Mouse (Mus musculus): Measurements from ENCODE around the gene Prkar2b. TPM values are rescaled to one million over a fixed set of nuclear protein-coding genes. Genes with fewer than 3 reads are reported as not detected.
A peak's percentile ranks its signal among the peaks of the same experiment; 100 is the strongest.

The Prkar2b gene
- polyA plus RNA-seq, 1 experiment from 2014 or later, result 36.2 TPM

DNA sequence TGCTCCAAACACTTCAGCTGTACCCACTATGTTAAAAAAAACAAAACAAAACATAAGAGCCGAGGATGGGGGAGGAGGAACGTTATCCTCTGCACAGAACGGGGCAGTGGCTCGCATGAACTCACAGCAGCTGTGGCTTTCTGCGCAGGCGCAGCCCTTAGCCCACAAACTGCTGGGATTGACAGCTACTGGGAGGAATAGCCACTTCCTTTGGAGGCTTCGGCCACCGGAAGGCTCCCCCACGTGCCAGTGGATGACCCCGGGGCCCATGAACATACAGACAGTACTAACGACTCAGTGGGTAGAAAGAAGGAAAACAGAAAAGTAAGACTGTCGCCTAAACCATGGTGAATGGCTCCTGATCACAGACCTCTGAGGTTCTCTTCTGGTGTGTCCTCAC is 76.4 kb downstream of the Prkar2b start:
- H3K9me3 ChIP-seq (replicated peaks), result no peaks in the 10 kb centered on the region
- H3K36me3 ChIP-seq, result no peaks in the 10 kb centered on the region
- H3K27me3 ChIP-seq, result no peaks in the 10 kb centered on the region
- no peak overlapping the region for H3K27ac ChIP-seq (replicated peaks)
- H3K9ac ChIP-seq, result no peak overlapping the region
- WGBS, result 48% methylated on average over 12 of the region's 12 CpGs
- no peak for ATAC-seq (ENCODE audit: insufficient number of reproducible peaks, low FRiP score, low TSS enrichment, low read depth)
- no peak overlapping the region for H3K4me3 ChIP-seq (replicated peaks)
- no peak overlapping the region for H3K4me2 ChIP-seq (replicated peaks)
- H3K4me1 ChIP-seq, result peaks cover 7% of the 10 kb centered on the region; the same call in 1 of the 2 replicates

DNA sequence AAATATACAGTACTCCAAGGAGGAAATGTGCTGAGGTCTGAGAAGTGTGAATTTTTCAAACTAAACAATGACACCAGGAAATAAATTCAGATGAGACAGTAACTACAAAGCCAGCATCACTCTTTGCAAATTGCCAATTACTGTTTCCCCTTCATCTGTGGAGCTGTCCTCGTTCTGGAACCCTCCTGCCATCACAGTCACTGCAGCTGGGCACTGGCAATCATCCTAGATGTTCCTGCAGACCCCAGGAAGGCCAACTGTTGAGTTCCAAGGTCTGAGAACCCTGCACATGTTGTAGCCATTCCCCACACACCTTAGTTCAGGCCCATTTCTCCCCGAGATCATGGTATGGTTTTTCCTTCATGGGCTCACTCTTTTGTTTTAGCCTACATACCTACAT is 76.9 kb downstream of the Prkar2b start:
- no peak overlapping the region for H3K4me2 ChIP-seq (replicated peaks)
- ATAC-seq (ENCODE audit: insufficient number of reproducible peaks, low FRiP score, low TSS enrichment, low read depth), result no peak
- 41% methylated on average over 2 of the region's 2 CpGs for WGBS
- no peaks in the 10 kb centered on the region for H3K27me3 ChIP-seq
- no peaks in the 10 kb centered on the region for H3K9me3 ChIP-seq (replicated peaks)
- H3K4me1 ChIP-seq, result peaks cover 7% of the 10 kb centered on the region; the same call in 1 of the 2 replicates
- no peak overlapping the region for H3K27ac ChIP-seq (replicated peaks)
- H3K9ac ChIP-seq, result no peak overlapping the region
- H3K36me3 ChIP-seq, result no peaks in the 10 kb centered on the region
- no peak overlapping the region for H3K4me3 ChIP-seq (replicated peaks)

DNA sequence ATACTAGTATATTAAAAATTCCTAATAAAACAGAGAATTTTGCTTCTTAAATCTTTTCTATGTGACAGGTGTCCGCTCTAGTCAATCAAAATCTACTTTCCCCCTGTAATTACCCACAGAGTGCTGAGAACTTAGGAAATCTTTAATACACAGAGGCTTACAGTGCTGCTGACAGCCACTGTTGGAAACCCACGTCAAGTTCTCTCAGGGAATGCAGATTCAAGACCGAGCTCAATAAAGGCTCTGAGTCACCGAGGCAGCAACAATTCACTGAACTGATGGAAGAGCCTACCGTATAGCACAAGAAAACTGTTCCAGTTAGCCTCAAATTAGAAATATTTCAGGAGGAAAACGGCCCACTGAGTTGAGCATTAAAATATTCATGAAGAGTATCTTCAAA is 77.3 kb downstream of the Prkar2b start:
- H3K27me3 ChIP-seq, result no peaks in the 10 kb centered on the region
- peaks cover 7% of the 10 kb centered on the region; the same call in 1 of the 2 replicates for H3K4me1 ChIP-seq
- ATAC-seq (ENCODE audit: insufficient number of reproducible peaks, low FRiP score, low TSS enrichment, low read depth), result no peak
- no peak overlapping the region for H3K4me3 ChIP-seq (replicated peaks)
- no peak overlapping the region for H3K4me2 ChIP-seq (replicated peaks)
- no peaks in the 10 kb centered on the region for H3K36me3 ChIP-seq
- 57% methylated on average over 6 of the region's 6 CpGs for WGBS
- no peaks in the 10 kb centered on the region for H3K9me3 ChIP-seq (replicated peaks)
- H3K9ac ChIP-seq, result no peak overlapping the region
- H3K27ac ChIP-seq (replicated peaks), result no peak overlapping the region

DNA sequence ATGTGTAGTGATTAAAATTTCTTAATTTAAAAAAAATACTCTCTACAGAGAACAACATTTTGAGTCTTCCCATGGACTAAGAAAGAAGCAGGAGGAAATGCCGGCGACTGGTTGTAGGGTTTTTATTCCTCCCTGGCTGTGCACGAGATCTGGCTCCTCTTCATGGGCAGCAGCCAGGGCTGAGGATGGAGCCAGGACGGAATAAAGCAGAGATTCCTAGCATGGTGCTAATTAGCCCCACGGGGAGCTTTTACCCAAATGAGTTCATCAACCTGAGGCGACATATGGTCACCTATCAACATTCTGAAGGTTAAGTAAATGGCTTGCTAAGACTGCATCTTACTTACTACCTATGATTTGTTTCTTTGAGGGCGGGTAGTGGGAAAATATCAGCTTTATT is 77.9 kb downstream of the Prkar2b start:
- H3K9me3 ChIP-seq (replicated peaks), result no peaks in the 10 kb centered on the region
- no peaks in the 10 kb centered on the region for H3K27me3 ChIP-seq
- no peak overlapping the region for H3K9ac ChIP-seq
- H3K27ac ChIP-seq (replicated peaks), result no peak overlapping the region
- WGBS, result 63% methylated on average over 7 of the region's 7 CpGs
- H3K4me1 ChIP-seq, result peaks cover 7% of the 10 kb centered on the region; the same call in 1 of the 2 replicates
- no peak overlapping the region for H3K4me3 ChIP-seq (replicated peaks)
- H3K36me3 ChIP-seq, result no peaks in the 10 kb centered on the region
- no peak overlapping the region for H3K4me2 ChIP-seq (replicated peaks)
- no peak for ATAC-seq (ENCODE audit: insufficient number of reproducible peaks, low FRiP score, low TSS enrichment, low read depth)

- 62% methylated on average over 12 of the region's 12 CpGs for WGBS
- H3K36me3 ChIP-seq, result no peaks in the 10 kb centered on the region
- H3K4me3 ChIP-seq (replicated peaks), result no peak overlapping the region
- no peaks in the 10 kb centered on the region for H3K9me3 ChIP-seq (replicated peaks)
- no peak overlapping the region for H3K27ac ChIP-seq (replicated peaks)
- H3K4me1 ChIP-seq, result 0 out of 2 replicates have a peak, but pooled peaks cover 8% of the 10 kb centered on the region
- H3K27me3 ChIP-seq, result no peaks in the 10 kb centered on the region
- no peak for ATAC-seq (ENCODE audit: insufficient number of reproducible peaks, low FRiP score, low TSS enrichment, low read depth)
- no peak overlapping the region for H3K4me2 ChIP-seq (replicated peaks)
- H3K9ac ChIP-seq, result no peak overlapping the region
These were observed 83.4 kb downstream of the Prkar2b start for GRCm38 (mm10) chr12:31977613-31978195.

GRCm38 (mm10) chr12:31976544-31976943 is 84.6 kb downstream of the Prkar2b start:
- Histone ChIP-seq H3K27me3 (no peaks in the 10 kb centered on the region), H3K9me3 (replicated peaks) (no peaks in the 10 kb centered on the region), H3K27ac (replicated peaks) (no peak overlapping the region), H3K4me1 (0 out of 2 replicates have a peak, but pooled peaks cover 8% of the 10 kb centered on the region), H3K4me3 (replicated peaks) (no peak overlapping the region), H3K4me2 (replicated peaks) (no peak overlapping the region), H3K9ac (no peak overlapping the region), H3K36me3 (no peaks in the 10 kb centered on the region)
- ATAC-seq (ENCODE audit: insufficient number of reproducible peaks, low FRiP score, low TSS enrichment, low read depth), result no peak
- 39% methylated on average over 7 of the region's 7 CpGs for WGBS

DNA sequence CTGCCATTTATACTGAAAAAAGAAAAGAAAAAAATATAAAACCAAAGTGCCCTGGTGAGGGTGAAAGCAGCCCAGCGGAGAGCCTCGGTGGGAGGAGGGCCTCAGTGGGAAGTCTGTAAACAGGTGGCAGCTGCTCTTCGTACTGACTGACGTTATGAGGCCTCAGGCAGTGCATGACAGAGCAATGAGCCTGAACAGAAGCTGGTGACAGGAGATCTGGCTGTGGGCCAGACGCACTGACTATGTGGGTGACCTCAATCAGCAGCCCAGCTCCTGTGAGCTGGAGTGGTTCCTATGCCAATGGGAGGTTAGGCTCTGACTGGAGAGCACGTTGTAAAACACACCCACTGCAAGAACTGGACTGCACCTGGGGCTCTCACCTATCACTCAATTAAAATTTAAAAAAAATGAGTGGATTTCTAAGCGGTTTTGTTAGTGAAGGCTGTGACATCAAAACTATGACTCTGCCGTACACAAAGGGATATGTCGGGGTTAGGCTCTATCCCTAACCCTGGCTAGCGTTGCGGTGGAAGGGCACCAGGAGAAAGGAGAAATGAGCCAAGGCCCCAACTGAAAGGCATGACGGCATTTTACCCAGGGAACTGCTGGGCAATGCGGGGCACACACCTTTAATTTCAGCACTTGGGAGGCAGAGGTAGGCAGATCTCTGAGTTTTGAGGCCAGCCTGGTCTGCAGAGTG is 87.5 kb downstream of the Prkar2b start:
- peak; percentile 83 for ATAC-seq (ENCODE audit: insufficient number of reproducible peaks, low FRiP score, low TSS enrichment, low read depth)
- H3K27ac ChIP-seq (replicated peaks), result 0 out of 2 replicates have a peak overlapping the region, but pooled peaks have one; percentile 17
- no peaks in the 10 kb centered on the region for H3K9me3 ChIP-seq (replicated peaks)
- no peaks in the 10 kb centered on the region for H3K27me3 ChIP-seq
- H3K4me1 ChIP-seq, result 0 out of 2 replicates have a peak, but pooled peaks cover 8% of the 10 kb centered on the region
- no peak overlapping the region for H3K4me2 ChIP-seq (replicated peaks)
- no peaks in the 10 kb centered on the region for H3K36me3 ChIP-seq
- WGBS, result 49% methylated on average over 13 of the region's 13 CpGs
- no peak overlapping the region for H3K9ac ChIP-seq
- no peak overlapping the region for H3K4me3 ChIP-seq (replicated peaks)

DNA sequence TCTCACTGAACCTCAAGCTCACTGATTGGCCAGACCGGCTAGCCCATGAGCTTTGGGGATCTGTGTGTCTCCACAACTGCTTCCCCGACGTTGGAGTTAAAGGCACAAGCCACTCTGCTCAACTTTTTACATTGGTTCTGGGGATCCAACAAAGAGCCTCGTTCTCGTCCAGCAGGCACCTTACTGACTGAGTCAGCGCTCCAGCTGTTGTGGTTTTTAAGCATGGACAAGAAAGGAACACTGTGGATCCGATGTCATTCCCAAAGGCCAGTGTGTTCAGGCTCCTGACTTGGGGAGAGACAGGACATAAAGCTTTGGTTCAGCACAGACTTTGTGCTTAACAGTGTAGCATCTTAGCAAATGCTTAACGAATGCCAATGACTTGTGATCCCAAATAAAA is 89.5 kb downstream of the Prkar2b start:
- H3K4me3 ChIP-seq (replicated peaks), result no peak overlapping the region
- H3K36me3 ChIP-seq, result no peaks in the 10 kb centered on the region
- H3K9ac ChIP-seq, result no peak overlapping the region
- no peak overlapping the region for H3K27ac ChIP-seq (replicated peaks)
- WGBS, result 80% methylated on average over 8 of the region's 8 CpGs
- 0 out of 2 replicates have a peak, but pooled peaks cover 4% of the 10 kb centered on the region for H3K4me1 ChIP-seq
- H3K4me2 ChIP-seq (replicated peaks), result no peak overlapping the region
- H3K9me3 ChIP-seq (replicated peaks), result no peaks in the 10 kb centered on the region
- H3K27me3 ChIP-seq, result no peaks in the 10 kb centered on the region
- no peak for ATAC-seq (ENCODE audit: insufficient number of reproducible peaks, low FRiP score, low TSS enrichment, low read depth)

DNA sequence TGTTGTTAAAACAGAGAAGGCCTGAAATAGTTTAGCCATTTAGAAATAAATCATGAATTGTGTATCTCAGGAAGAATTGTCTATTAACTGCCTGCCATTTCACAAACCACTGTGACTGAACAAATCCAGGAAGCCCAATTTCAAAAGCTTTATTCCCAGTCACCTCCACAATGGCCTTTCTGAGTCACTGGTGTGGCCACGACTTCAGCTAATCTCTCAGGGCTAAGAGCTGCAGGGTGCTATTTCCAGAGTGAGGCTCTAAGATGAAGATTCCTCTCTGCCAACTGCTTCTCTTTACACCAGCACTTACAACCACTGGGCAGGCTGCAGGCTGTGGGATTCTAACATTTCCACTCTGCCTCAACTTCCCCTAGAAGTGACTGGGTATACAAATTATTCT is 92.0 kb downstream of the Prkar2b start:
- Histone ChIP-seq H3K4me3 (replicated peaks) (no peak overlapping the region), H3K4me1 (0 out of 2 replicates have a peak, but pooled peaks cover 4% of the 10 kb centered on the region), H3K27ac (replicated peaks) (no peak overlapping the region), H3K27me3 (no peaks in the 10 kb centered on the region), H3K4me2 (replicated peaks) (no peak overlapping the region), H3K36me3 (no peaks in the 10 kb centered on the region), H3K9ac (no peak overlapping the region), H3K9me3 (replicated peaks) (no peaks in the 10 kb centered on the region)
- 25% methylated on average over 1 of the region's 1 CpGs for WGBS
- ATAC-seq (ENCODE audit: insufficient number of reproducible peaks, low FRiP score, low TSS enrichment, low read depth), result no peak

DNA sequence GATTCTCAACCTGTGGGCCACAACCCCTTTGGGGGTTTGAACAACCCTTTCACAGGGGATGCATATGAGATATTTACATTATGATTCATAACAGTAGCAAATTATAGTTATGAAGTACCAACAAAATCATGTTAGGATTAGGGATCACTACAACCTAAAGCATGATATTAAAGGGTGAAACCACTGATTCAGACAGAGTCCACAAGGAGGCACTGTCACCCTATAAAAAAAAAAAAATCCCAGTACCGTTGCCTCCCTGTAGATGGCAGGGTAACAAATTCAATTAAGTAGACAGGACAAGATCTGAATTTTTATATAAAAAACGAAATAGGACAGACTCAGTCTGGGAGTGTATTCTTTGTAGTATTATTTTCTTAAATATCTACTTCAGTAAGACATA is 93.6 kb downstream of the Prkar2b start:
- no peak overlapping the region for H3K4me2 ChIP-seq (replicated peaks)
- H3K27me3 ChIP-seq, result no peaks in the 10 kb centered on the region
- 0 out of 2 replicates have a peak, but pooled peaks cover 4% of the 10 kb centered on the region for H3K4me1 ChIP-seq
- 2% methylated on average over 2 of the region's 2 CpGs for WGBS
- no peaks in the 10 kb centered on the region for H3K9me3 ChIP-seq (replicated peaks)
- no peak overlapping the region for H3K27ac ChIP-seq (replicated peaks)
- no peak overlapping the region for H3K4me3 ChIP-seq (replicated peaks)
- H3K9ac ChIP-seq, result no peak overlapping the region
- ATAC-seq (ENCODE audit: insufficient number of reproducible peaks, low FRiP score, low TSS enrichment, low read depth), result 0 out of 2 replicates have a peak, but pooled peaks have one; percentile 29
- no peaks in the 10 kb centered on the region for H3K36me3 ChIP-seq

- no peak for ATAC-seq (ENCODE audit: insufficient number of reproducible peaks, low FRiP score, low TSS enrichment, low read depth)
- WGBS, result 83% methylated on average over 4 of the region's 4 CpGs
- no peak overlapping the region for H3K9ac ChIP-seq
These were observed 94.7 kb downstream of the Prkar2b start for GRCm38 (mm10) chr12:31966405-31966804.

More at GRCm38 (mm10) chr12:31966405-31966804, 94.7 kb downstream of the Prkar2b start:
- H3K36me3 ChIP-seq, result no peaks in the 10 kb centered on the region
- H3K27me3 ChIP-seq, result no peaks in the 10 kb centered on the region
- no peak overlapping the region for H3K4me2 ChIP-seq (replicated peaks)
- H3K27ac ChIP-seq (replicated peaks), result no peak overlapping the region
- no peaks in the 10 kb centered on the region for H3K9me3 ChIP-seq (replicated peaks)
- H3K4me3 ChIP-seq (replicated peaks), result no peak overlapping the region
- H3K4me1 ChIP-seq, result 0 out of 2 replicates have a peak, but pooled peaks cover 4% of the 10 kb centered on the region

Measured in embryonic facial prominence, embryonic 15.5 days (tissue).